Mouse (Mus musculus) heart, postnatal 14 days (tissue): ENCODE measurements around the gene Ndufa4. TPM values are rescaled to one million over a fixed set of nuclear protein-coding genes. Genes with fewer than 3 reads are reported as not detected.
"Not testable (repeated sequence)": the region's sequence is repeated elsewhere in the genome, so short reads cannot be mapped to it uniquely, and the experiment has no call there.

Experiments
- DNase-seq, 2 experiments: peaks; one replicate each; pipeline ENCODE4 v3.0.0; 2021 to 2022
- intact Hi-C: fragments of 180-260 bp; cut with DNase I; formaldehyde crosslinking; loops from one replicate; pipeline ENCODE4 v1.15.1; 2025
- long read RNA-seq, 2 experiments: library from polyadenylated mRNA; stranded (forward); transcript quantifications; one replicate each; pipeline ENCODE4 v2.0.0; 2021
- total RNA-seq, 2 experiments: library from RNA; stranded (reverse); gene quantifications; 2 replicates each; pipeline ENCODE4 v1.2.3; 2021

Ndufa4 gene
- total RNA-seq: 1,000 to 10,000 TPM; 2,621 to 2,745 TPM
- long read RNA-seq, experiment 1, transcript Ndufa4-205 (4 exons, 610 nt): major isoform, 1,015 of 2,056 reads
- long read RNA-seq, experiment 1, transcript Ndufa4-203 (4 exons, 409 nt): minor isoform, 7 of 2,056 reads
- long read RNA-seq, experiment 1, partial matches to known transcripts: 1,033 of 2,056 reads
- long read RNA-seq, experiment 1, other reads (novel, unspliced or antisense): 1 of 2,056 reads
- long read RNA-seq, experiment 2, transcript Ndufa4-205 (4 exons, 610 nt): major isoform, 1,189 of 2,824 reads
- long read RNA-seq, experiment 2, partial matches to known transcripts: 1,630 of 2,824 reads
- long read RNA-seq, experiment 2, other reads (novel, unspliced or antisense): 2 of 2,824 reads

- DNase-seq: peak; percentile 93 to 94
- intact Hi-C loops: loop anchor here (2.0 kb wide), 1 partner anchor 17 kb away; no protein-coding TSS in a partner anchor
These were observed at the start of gene Ndufa4, which contains the start of gene Phf14 for GRCm38 (mm10) chr6:11907269-11908032. Ndufa4 (minus strand) TSS chr6:11907497. Phf14 (plus strand) TSS chr6:11907809.

- no peak for DNase-seq
- intact Hi-C loops: no loop called here
These were observed 40.8 kb upstream of the Ndufa4 start for GRCm38 (mm10) chr6:11948100-11948499.

GRCm38 (mm10) chr6:11942089-11942488 is 34.8 kb upstream of the Ndufa4 start:
- intact Hi-C loops: no loop called here
- no peak for DNase-seq

- no peak for DNase-seq
- intact Hi-C loops: no loop called here
These were observed 33.6 kb upstream of the Ndufa4 start for GRCm38 (mm10) chr6:11940895-11941294.

- intact Hi-C loops: no loop called here
- no peak for DNase-seq
These were observed 26.1 kb upstream of the Ndufa4 start for GRCm38 (mm10) chr6:11933403-11933802.

GRCm38 (mm10) chr6:11927485-11927884 is 20.2 kb upstream of the Ndufa4 start:
- intact Hi-C loops: no loop called here
- no peak for DNase-seq

- intact Hi-C loops: no loop called here
- peak in 1 of 2 experiments; percentile 44 for DNase-seq
These were observed 18.8 kb upstream of the Ndufa4 start for GRCm38 (mm10) chr6:11926082-11926595.

GRCm38 (mm10) chr6:11925496-11926041 is 18.3 kb upstream of the Ndufa4 start:
- peak; percentile 88 to 89 for DNase-seq
- intact Hi-C loops: loop anchor here (2.0 kb wide), 1 partner anchor 19 kb away; the partner anchor contains the start of genes Ndufa4 and Phf14

GRCm38 (mm10) chr6:11908170-11908569 is 873 bp upstream of the Ndufa4 start:
- no peak for DNase-seq
- intact Hi-C loops: no loop called here

- intact Hi-C loops: loop anchor here (2.0 kb wide), 1 partner anchor 18 kb away; no protein-coding TSS in a partner anchor
- no peak for DNase-seq
These were observed 418 bp downstream of the Ndufa4 start for GRCm38 (mm10) chr6:11906890-11907268.

- no peak for DNase-seq
- intact Hi-C loops: no loop called here
These were observed 6.4 kb downstream of the Ndufa4 start for GRCm38 (mm10) chr6:11900809-11901310.

GRCm38 (mm10) chr6:11875364-11875763 is 31.9 kb downstream of the Ndufa4 start:
- DNase-seq, intact Hi-C loops: not testable (repeated sequence)

Other genes with a start within 250 kb of the Ndufa4 start
- gene Phf14, start 312 bp upstream of the Ndufa4 start, total RNA-seq: 10 to 100 TPM; 54.6 to 58.7 TPM